Mouse (Mus musculus) bone marrow macrophage, adult 2 months (primary cell): ENCODE data around the gene Aff3.

Experiments
- CTCF ChIP-seq: IDR thresholded peaks from 2 replicates; pipeline ENCODE4 v1.5.1; 2012; ENCODE audit warnings: low read depth, mild to moderate bottlenecking, low read length, moderate library complexity
- POLR2A ChIP-seq: IDR thresholded peaks from 2 replicates; pipeline ENCODE4 v1.6.1; 2012; ENCODE audit warnings: mild to moderate bottlenecking, low read depth, low read length, borderline replicate concordance

- no peak for TF ChIP-seq CTCF
- no peak for TF ChIP-seq POLR2A
Observed at GRCm38 (mm10) chr1:38671019-38671418, 6.3 kb upstream of the Aff3 start.
